Mouse (Mus musculus): ENCODE results near the gene Drap1.

GRCm38 (mm10) chr19:5413840-5414239 lies 10.9 kb downstream of the Drap1 start:
- TF ChIP-seq CTCF (IDR thresholded peaks at IDR 0.05; ENCODE audit: insufficient read depth, low read length) (no peak), POLR2A (IDR thresholded peaks at IDR 0.05; ENCODE audit: borderline replicate concordance, extremely low read depth, low read depth, low read length) (no peak)

All from lung, adult 2 months (tissue).